Mouse (Mus musculus): Measurements from ENCODE around the gene Folr2.

Folr2 gene

GRCm38 (mm10) chr7:101823758-101824630 lies 33.0 kb downstream of the Folr2 start:
- DNase-seq (ENCODE audit: low spot score in 2 of 2) = no peak

DNA sequence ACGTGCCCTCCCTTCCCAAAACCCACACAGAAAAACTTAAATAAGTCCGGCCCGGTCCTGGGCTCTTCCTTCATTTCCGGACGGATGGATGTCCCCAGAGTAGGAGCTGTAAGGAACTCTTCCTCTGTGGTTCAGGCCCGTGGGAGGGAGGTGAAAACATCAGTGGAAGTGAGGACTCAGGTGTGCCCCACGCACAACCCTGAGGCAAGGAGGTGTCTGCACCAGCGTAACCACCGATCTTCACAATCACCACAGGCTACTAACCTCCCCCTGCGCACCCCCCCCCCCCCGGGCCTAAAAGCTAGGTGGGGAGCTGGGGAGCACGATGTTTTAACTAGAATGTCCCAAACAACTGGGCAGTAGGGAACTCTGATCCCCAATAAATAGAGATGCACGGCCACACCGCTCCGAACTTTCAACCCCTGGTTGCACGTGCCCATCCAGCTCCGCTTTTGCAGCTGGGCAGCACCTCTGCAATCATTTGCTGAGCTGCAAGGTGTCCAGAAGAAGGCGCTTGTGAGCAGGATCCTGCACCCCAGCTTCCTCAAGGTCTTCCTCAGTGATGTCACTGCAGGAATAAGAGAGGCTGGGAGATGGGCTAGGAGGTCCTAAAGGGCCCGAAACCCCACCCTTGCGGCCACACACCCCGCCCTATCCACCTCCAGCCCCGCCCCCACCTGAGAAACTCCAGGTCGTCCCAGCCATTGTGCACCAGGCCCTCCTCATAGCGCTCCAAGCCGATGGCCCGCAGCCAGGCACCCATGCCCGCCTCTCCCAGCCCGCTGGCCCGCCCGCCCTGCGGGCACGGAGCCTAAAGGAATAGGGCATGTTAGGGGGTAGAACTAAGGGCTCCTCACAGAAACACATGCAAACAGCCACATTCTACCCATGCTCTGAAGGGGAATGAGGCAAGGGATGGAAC lies 33.9 kb downstream of the Folr2 start:
- DNase-seq (ENCODE audit: low spot score in 2 of 2) = no peak

DNA sequence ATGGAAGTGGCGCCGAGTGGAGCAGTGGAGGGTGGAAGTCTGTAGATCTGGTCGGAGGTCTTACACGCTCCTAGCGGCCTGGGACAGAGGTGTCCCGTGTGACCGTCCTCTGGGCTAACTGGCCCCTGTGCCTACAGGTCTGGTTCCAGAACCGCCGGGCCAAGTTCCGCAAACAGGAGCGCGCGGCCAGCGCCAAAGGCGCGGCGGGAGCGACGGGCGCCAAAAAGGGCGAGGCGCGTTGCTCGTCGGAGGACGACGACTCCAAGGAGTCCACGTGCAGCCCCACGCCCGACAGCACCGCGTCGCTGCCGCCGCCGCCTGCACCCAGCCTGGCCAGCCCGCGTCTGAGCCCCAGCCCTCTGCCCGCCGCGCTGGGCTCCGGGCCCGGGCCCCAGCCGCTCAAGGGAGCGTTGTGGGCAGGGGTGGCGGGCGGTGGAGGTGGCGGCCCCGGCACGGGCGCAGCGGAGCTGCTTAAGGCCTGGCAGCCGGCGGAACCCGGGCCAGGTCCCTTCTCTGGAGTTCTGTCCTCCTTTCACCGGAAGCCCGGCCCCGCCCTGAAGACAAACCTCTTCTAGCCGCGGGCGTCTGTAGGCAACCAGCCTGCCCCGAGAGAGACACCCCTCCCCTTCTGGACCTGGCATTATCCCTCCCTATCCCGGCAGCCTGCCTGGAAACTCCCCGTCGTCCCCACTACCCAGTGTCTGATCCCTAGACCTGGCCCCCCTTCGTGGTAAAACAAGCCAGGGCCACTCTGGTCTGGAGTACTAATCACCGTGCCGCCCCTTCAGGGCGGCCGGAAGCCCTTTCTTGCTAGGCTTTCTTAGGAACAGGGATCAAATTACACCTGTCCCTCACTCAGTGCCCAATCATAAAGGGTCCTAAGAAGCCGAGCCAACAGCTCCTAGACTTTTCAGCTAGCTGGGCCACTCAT lies 35.2 kb downstream of the Folr2 start:
- no peak for DNase-seq (ENCODE audit: low spot score in 2 of 2)

DNA sequence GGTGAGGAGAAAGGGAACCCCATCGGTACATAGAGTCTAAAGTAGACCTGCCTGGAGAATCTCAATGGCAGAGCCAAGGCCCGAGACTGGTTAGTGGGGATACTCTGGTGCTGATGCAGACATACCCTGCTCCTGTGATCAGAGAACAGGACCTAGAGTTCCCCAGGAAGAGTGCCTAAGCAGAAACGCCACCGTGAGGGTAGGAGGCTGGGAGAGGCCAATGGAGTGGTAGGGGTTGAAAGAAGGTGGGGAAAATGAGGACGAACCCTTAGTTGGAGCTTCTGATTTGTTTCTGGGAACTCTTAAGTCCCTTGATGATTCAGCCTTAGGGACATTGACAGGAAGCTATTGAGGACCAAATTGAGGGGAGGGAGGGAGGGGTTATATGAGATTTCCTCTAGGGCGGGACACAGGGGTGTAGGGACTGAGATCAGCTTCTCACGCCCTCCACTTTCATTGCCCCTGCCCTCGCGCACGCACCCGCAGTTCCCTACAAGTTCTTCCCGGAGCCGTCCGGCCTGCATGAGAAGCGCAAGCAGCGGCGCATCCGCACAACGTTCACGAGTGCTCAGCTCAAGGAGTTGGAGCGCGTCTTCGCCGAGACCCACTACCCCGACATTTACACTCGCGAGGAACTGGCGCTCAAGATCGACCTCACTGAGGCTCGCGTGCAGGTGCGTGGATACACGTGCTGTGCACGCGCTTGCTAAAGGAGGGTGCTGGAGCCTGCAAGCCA lies 36.5 kb downstream of the Folr2 start:
- DNase-seq (ENCODE audit: low spot score in 2 of 2) = no peak

- no peak for DNase-seq (ENCODE audit: low spot score in 2 of 2)
Observed at GRCm38 (mm10) chr7:101817861-101818401, 39.1 kb downstream of the Folr2 start, which contains the start of gene Phox2a. Gene Phox2a (plus strand): TSS chr7:101818313.

Measured in right cerebral cortex, adult 2 months (tissue).